Mouse (Mus musculus): ENCODE results near the gene Ankdd1a.
A peak's percentile ranks its signal among the peaks of the same experiment; 100 is the strongest.

Ankdd1a gene

GRCm38 (mm10) chr9:65502146-65502545, 17.8 kb downstream of the Ankdd1a start:
- no peak for DNase-seq (ENCODE audit: low spot score)

GRCm38 (mm10) chr9:65492851-65493250, 27.1 kb downstream of the Ankdd1a start:
- peak; percentile 25 for DNase-seq (ENCODE audit: low spot score)

GRCm38 (mm10) chr9:65492351-65492750, 27.6 kb downstream of the Ankdd1a start:
- no peak for DNase-seq (ENCODE audit: low spot score)

- DNase-seq (ENCODE audit: low spot score), result no peak
These were observed 28.5 kb downstream of the Ankdd1a start for GRCm38 (mm10) chr9:65491476-65491875.

- no peak for DNase-seq (ENCODE audit: low spot score)
These were observed 39.9 kb downstream of the Ankdd1a start for GRCm38 (mm10) chr9:65480071-65480470.

GRCm38 (mm10) chr9:65479158-65479557, 40.8 kb downstream of the Ankdd1a start:
- no peak for DNase-seq (ENCODE audit: low spot score)

- DNase-seq (ENCODE audit: low spot score), result no peak
These were observed 47.2 kb downstream of the Ankdd1a start for GRCm38 (mm10) chr9:65472769-65473168.

GRCm38 (mm10) chr9:65467686-65468085, 52.3 kb downstream of the Ankdd1a start:
- DNase-seq (ENCODE audit: low spot score), result no peak

GRCm38 (mm10) chr9:65465241-65465640, 54.8 kb downstream of the Ankdd1a start:
- no peak for DNase-seq (ENCODE audit: low spot score)

GRCm38 (mm10) chr9:65464161-65464560, 55.8 kb downstream of the Ankdd1a start:
- peak; percentile 29 for DNase-seq (ENCODE audit: low spot score)

- DNase-seq (ENCODE audit: low spot score), result no peak
These were observed 57.4 kb downstream of the Ankdd1a start for GRCm38 (mm10) chr9:65462544-65462943.

- DNase-seq (ENCODE audit: low spot score), result peak; percentile 97
These were observed 59.1 kb downstream of the Ankdd1a start, which contains the start of gene Spg21 for GRCm38 (mm10) chr9:65460732-65461442. Gene Spg21 (plus strand): TSS chr9:65460947.

- no peak for DNase-seq (ENCODE audit: low spot score)
These were observed 59.8 kb downstream of the Ankdd1a start for GRCm38 (mm10) chr9:65460198-65460597.

GRCm38 (mm10) chr9:65458975-65459374, 61.0 kb downstream of the Ankdd1a start:
- DNase-seq (ENCODE audit: low spot score), result no peak

- no peak for DNase-seq (ENCODE audit: low spot score)
These were observed 72.0 kb downstream of the Ankdd1a start for GRCm38 (mm10) chr9:65447951-65448350.

GRCm38 (mm10) chr9:65444692-65445091, 75.3 kb downstream of the Ankdd1a start:
- no peak for DNase-seq (ENCODE audit: low spot score)

Measured in urinary bladder, postnatal 14 days (tissue).